Mouse (Mus musculus) thymus, postnatal 36 days (tissue): ENCODE results near the gene Gm20683.
A peak's percentile ranks its signal among the peaks of the same experiment; 100 is the strongest.
"Not testable (repeated sequence)": the region's sequence is repeated elsewhere in the genome, so short reads cannot be mapped to it uniquely, and the experiment has no call there.

Experiments used
- DNase-seq, 2 experiments: peaks; one replicate each; pipeline ENCODE4 v3.0.0; 2022; ENCODE audit warnings: mixed read lengths in 2 of 2

Gene Gm20683

GRCm38 (mm10) chr17:25873405-25874147 is 32.0 kb upstream of the Gm20683 start:
- DNase-seq: no peak

GRCm38 (mm10) chr17:25872676-25873075 is 31.1 kb upstream of the Gm20683 start:
- DNase-seq: no peak

GRCm38 (mm10) chr17:25871566-25871965 is 30.0 kb upstream of the Gm20683 start:
- not testable (repeated sequence) for DNase-seq

- DNase-seq: no peak
Measured at GRCm38 (mm10) chr17:25869954-25870353, 28.4 kb upstream of the Gm20683 start.

GRCm38 (mm10) chr17:25869498-25869897 is 27.9 kb upstream of the Gm20683 start:
- no peak for DNase-seq

- DNase-seq: peak; percentile 76 to 78
Measured at GRCm38 (mm10) chr17:25868601-25869191, 27.1 kb upstream of the Gm20683 start, which contains the start of gene Mcrip2. Gene Mcrip2 (minus strand): TSS chr17:25868764.

- DNase-seq: no peak
Measured at GRCm38 (mm10) chr17:25867836-25868600, 26.5 kb upstream of the Gm20683 start.

- peak in 1 of 2 experiments; percentile 29 for DNase-seq
Measured at GRCm38 (mm10) chr17:25867509-25867835, 25.9 kb upstream of the Gm20683 start.

- DNase-seq: no peak
Measured at GRCm38 (mm10) chr17:25866172-25866571, 24.6 kb upstream of the Gm20683 start.

GRCm38 (mm10) chr17:25865288-25865687 is 23.7 kb upstream of the Gm20683 start:
- DNase-seq: no peak

GRCm38 (mm10) chr17:25864311-25864710 is 22.7 kb upstream of the Gm20683 start:
- DNase-seq: no peak

- no peak for DNase-seq
Measured at GRCm38 (mm10) chr17:25863681-25864080, 22.1 kb upstream of the Gm20683 start.

GRCm38 (mm10) chr17:25861704-25862612 is 20.4 kb upstream of the Gm20683 start:
- no peak for DNase-seq

GRCm38 (mm10) chr17:25860832-25861703 is 19.5 kb upstream of the Gm20683 start, which contains the start of gene Wdr90:
Gene Wdr90 (minus strand): TSS chr17:25861501.
- peak; percentile 82 to 89 for DNase-seq

- no peak for DNase-seq
Measured at GRCm38 (mm10) chr17:25860229-25860628, 18.7 kb upstream of the Gm20683 start.

GRCm38 (mm10) chr17:25844396-25844901 is 2.9 kb upstream of the Gm20683 start, which contains the start of gene Rhot2:
Gene Rhot2 (minus strand): TSS chr17:25844851.
- peak; percentile 97 to 98 for DNase-seq

GRCm38 (mm10) chr17:25843636-25844395 is 2.3 kb upstream of the Gm20683 start:
- no peak for DNase-seq

- no peak for DNase-seq
Measured at GRCm38 (mm10) chr17:25843122-25843521, 1.6 kb upstream of the Gm20683 start.

- no peak for DNase-seq
Measured at GRCm38 (mm10) chr17:25842509-25842908, 946 bp upstream of the Gm20683 start.

GRCm38 (mm10) chr17:25840519-25840918 is 1.0 kb downstream of the Gm20683 start:
- no peak for DNase-seq
